Mouse (Mus musculus): ENCODE results near the gene Tectb. TPM values are rescaled to one million over a fixed set of nuclear protein-coding genes. Genes with fewer than 3 reads are reported as not detected.
A peak's percentile ranks its signal among the peaks of the same experiment; 100 is the strongest.

The Tectb gene
- polyA plus RNA-seq, 1 experiment from 2014 or later: not detected

DNA sequence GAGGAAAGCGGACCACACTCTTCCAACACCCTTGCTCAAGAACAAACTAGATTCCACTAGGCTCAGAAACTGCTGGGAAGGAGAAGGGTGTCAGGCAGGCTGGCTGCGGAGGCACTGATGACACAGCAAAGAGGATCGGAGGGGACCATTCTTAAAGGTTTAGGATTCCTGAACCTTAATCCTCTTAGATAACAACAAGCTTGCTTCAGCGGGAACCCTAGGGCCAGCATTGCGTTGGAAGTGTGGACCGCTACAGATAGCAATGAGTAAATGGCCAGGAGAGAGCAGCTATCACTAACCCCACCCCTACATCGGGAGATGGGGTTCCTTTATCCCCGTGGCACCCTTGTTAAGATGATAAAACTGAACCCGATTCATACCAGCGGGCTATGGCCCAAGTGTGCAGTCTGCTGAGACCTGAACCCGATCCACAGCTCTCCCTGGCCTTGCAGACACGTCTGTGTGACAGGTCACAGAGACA lies 38.2 kb downstream of the Tectb start:
- no peak overlapping the region for H3K27ac ChIP-seq (ENCODE audit: low read depth, low read length)
- no peaks in the 10 kb centered on the region for H3K36me3 ChIP-seq (ENCODE audit: control insufficient read depth, insufficient read depth)
- peak overlapping the region; percentile 18 for H3K9ac ChIP-seq (ENCODE audit: low read depth, low read length)
- 0 out of 2 replicates have a peak, but pooled peaks have one; percentile 19 for ATAC-seq
- WGBS: 23% methylated on average over 12 of the region's 12 CpGs
- H3K9me3 ChIP-seq (ENCODE audit: control insufficient read depth): no peaks in the 10 kb centered on the region
- H3K4me3 ChIP-seq (ENCODE audit: low read depth, low read length): peak overlapping the region; percentile 37
- H3K4me2 ChIP-seq (replicated peaks; ENCODE audit: low read depth): peak overlapping the region; percentile 73
- H3K27me3 ChIP-seq (replicated peaks; ENCODE audit: control insufficient read depth, insufficient read depth, low read length): no peaks in the 10 kb centered on the region
- H3K4me1 ChIP-seq (replicated peaks; ENCODE audit: control insufficient read depth, insufficient read depth, low read length): no peaks in the 10 kb centered on the region
- TF ChIP-seq CTCF (IDR thresholded peaks at IDR 0.05; ENCODE audit: low read depth): no peak

DNA sequence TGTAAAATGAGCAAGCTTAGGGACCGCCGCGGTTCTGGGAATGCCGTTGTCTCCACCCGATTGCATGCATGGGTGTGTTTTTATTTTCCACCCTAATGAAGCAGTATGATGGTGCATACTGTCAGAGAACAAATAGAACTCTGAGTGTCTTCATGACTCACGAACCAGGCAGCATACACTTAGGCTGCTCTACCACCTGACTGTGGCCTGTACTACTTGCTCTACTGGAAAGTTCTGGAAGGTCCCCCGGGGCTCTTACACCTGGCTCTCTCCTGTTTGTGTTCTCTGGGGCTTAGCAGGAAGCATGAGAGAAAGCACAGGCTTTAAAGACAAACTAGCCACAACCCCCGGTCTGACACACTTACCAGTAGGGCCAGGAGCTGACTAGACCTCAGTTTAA lies 38.8 kb downstream of the Tectb start:
- no peaks in the 10 kb centered on the region for H3K9me3 ChIP-seq (ENCODE audit: control insufficient read depth)
- 0 out of 2 replicates have a peak overlapping the region, but pooled peaks have one; percentile 18 for H3K9ac ChIP-seq (ENCODE audit: low read depth, low read length)
- H3K4me1 ChIP-seq (replicated peaks; ENCODE audit: control insufficient read depth, insufficient read depth, low read length): no peaks in the 10 kb centered on the region
- ATAC-seq: no peak
- WGBS: 68% methylated on average over 8 of the region's 8 CpGs
- no peak overlapping the region for H3K4me2 ChIP-seq (replicated peaks; ENCODE audit: low read depth)
- H3K27me3 ChIP-seq (replicated peaks; ENCODE audit: control insufficient read depth, insufficient read depth, low read length): no peaks in the 10 kb centered on the region
- H3K4me3 ChIP-seq (ENCODE audit: low read depth, low read length): no peak overlapping the region
- no peak overlapping the region for H3K27ac ChIP-seq (ENCODE audit: low read depth, low read length)
- TF ChIP-seq CTCF (IDR thresholded peaks at IDR 0.05; ENCODE audit: low read depth): no peak
- no peaks in the 10 kb centered on the region for H3K36me3 ChIP-seq (ENCODE audit: control insufficient read depth, insufficient read depth)

DNA sequence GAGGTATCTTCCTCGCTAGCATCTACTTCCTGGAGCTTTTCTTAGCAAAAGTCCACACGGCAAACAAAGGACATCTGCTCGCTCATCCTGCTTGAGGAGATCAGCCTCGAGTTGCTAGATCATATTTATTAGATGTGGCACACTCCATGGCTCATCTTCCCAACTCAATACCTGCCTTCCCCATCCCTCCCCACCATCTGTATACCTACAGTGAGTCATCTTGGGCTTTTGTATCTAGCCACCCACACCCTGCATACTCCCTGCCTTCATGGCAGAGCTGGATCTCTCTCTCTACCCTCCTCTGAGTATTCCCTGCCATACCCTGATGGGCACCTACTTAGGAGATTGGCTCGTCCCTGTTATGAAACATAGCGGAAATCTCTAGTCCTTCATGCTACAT lies 40.7 kb downstream of the Tectb start:
- Histone ChIP-seq H3K27me3 (replicated peaks; ENCODE audit: control insufficient read depth, insufficient read depth, low read length) (no peaks in the 10 kb centered on the region), H3K9ac (ENCODE audit: low read depth, low read length) (no peak overlapping the region), H3K27ac (ENCODE audit: low read depth, low read length) (no peak overlapping the region), H3K4me2 (replicated peaks; ENCODE audit: low read depth) (no peak overlapping the region), H3K4me3 (ENCODE audit: low read depth, low read length) (no peak overlapping the region), H3K9me3 (ENCODE audit: control insufficient read depth) (no peaks in the 10 kb centered on the region), H3K4me1 (replicated peaks; ENCODE audit: control insufficient read depth, insufficient read depth, low read length) (no peaks in the 10 kb centered on the region), H3K36me3 (ENCODE audit: control insufficient read depth, insufficient read depth) (no peaks in the 10 kb centered on the region)
- no peak for ATAC-seq
- 75% methylated on average over 6 of the region's 6 CpGs for WGBS
- no peak for TF ChIP-seq CTCF (IDR thresholded peaks at IDR 0.05; ENCODE audit: low read depth)

DNA sequence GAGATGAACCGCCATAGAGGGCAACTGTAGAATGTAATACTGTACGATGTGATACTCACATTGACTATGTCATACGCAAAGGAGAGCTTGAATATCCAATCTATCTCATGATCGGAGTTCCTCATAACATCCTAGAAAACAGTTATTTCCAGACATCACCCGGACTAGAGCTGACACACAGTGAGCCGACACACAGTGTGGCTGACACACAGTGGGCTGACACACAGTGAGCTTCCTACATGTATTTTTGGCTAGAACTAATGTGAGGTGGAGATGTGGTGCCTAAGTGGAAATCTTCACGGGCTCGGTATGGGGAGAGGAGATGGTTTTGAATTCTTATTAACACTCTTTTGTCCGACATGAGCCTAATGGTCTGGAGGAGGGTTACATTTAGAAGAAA lies 41.7 kb downstream of the Tectb start:
- no peaks in the 10 kb centered on the region for H3K27me3 ChIP-seq (replicated peaks; ENCODE audit: control insufficient read depth, insufficient read depth, low read length)
- no peak overlapping the region for H3K27ac ChIP-seq (ENCODE audit: low read depth, low read length)
- TF ChIP-seq CTCF (IDR thresholded peaks at IDR 0.05; ENCODE audit: low read depth): no peak
- no peaks in the 10 kb centered on the region for H3K36me3 ChIP-seq (ENCODE audit: control insufficient read depth, insufficient read depth)
- H3K4me1 ChIP-seq (replicated peaks; ENCODE audit: control insufficient read depth, insufficient read depth, low read length): no peaks in the 10 kb centered on the region
- WGBS: 91% methylated on average over 9 of the region's 9 CpGs
- no peak for ATAC-seq
- H3K4me2 ChIP-seq (replicated peaks; ENCODE audit: low read depth): no peak overlapping the region
- H3K4me3 ChIP-seq (ENCODE audit: low read depth, low read length): no peak overlapping the region
- no peaks in the 10 kb centered on the region for H3K9me3 ChIP-seq (ENCODE audit: control insufficient read depth)
- H3K9ac ChIP-seq (ENCODE audit: low read depth, low read length): no peak overlapping the region

DNA sequence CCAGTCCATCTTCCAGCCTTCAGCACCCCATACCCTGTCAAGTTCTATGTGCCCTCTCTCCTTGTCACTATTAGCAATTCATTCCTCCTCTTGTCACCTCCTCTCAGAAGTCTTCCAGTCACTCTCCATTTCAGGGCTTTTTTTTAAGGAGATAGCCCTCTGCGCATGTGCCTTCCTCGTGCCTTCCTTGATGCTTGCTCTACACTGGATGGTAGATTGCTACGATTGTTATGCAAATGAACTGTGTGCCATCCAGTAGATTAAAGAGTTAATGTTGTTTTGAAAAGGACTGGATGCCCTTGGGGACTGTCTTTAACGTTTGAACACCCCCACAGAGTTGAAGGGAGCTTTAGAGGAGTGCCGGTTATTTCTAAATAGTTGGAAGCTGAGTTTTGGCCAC lies 46.1 kb downstream of the Tectb start:
- H3K9me3 ChIP-seq (ENCODE audit: control insufficient read depth): no peaks in the 10 kb centered on the region
- H3K4me2 ChIP-seq (replicated peaks; ENCODE audit: low read depth): no peak overlapping the region
- no peak for TF ChIP-seq CTCF (IDR thresholded peaks at IDR 0.05; ENCODE audit: low read depth)
- no peak overlapping the region for H3K9ac ChIP-seq (ENCODE audit: low read depth, low read length)
- H3K36me3 ChIP-seq (ENCODE audit: control insufficient read depth, insufficient read depth): no peaks in the 10 kb centered on the region
- 79% methylated on average over 5 of the region's 5 CpGs for WGBS
- no peaks in the 10 kb centered on the region for H3K4me1 ChIP-seq (replicated peaks; ENCODE audit: control insufficient read depth, insufficient read depth, low read length)
- H3K4me3 ChIP-seq (ENCODE audit: low read depth, low read length): no peak overlapping the region
- no peak for ATAC-seq
- no peaks in the 10 kb centered on the region for H3K27me3 ChIP-seq (replicated peaks; ENCODE audit: control insufficient read depth, insufficient read depth, low read length)
- H3K27ac ChIP-seq (ENCODE audit: low read depth, low read length): no peak overlapping the region

DNA sequence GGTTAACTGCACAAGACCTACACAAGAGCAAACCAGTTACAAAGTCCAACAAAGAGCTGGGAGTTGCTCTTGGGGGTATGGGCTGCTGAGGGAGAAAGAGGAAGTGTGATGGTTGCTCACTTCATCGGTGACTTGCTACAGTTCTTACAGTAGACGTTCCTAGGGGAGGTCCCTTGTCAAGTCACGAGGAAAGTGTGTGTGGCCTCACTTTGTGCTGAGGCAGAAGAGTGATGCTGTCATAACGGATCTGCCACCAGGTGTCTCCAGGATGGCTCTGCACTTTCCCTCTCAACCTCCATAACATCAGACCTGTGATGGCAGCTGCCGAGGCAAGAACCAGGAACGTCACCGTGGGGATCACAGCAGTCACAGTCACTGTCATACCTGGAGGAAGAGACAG lies 46.6 kb downstream of the Tectb start:
- TF ChIP-seq CTCF (IDR thresholded peaks at IDR 0.05; ENCODE audit: low read depth): peak; percentile 53
- no peak for ATAC-seq
- H3K27me3 ChIP-seq (replicated peaks; ENCODE audit: control insufficient read depth, insufficient read depth, low read length): no peaks in the 10 kb centered on the region
- no peak overlapping the region for H3K27ac ChIP-seq (ENCODE audit: low read depth, low read length)
- H3K36me3 ChIP-seq (ENCODE audit: control insufficient read depth, insufficient read depth): no peaks in the 10 kb centered on the region
- no peak overlapping the region for H3K4me3 ChIP-seq (ENCODE audit: low read depth, low read length)
- H3K9me3 ChIP-seq (ENCODE audit: control insufficient read depth): no peaks in the 10 kb centered on the region
- H3K4me1 ChIP-seq (replicated peaks; ENCODE audit: control insufficient read depth, insufficient read depth, low read length): no peaks in the 10 kb centered on the region
- no peak overlapping the region for H3K4me2 ChIP-seq (replicated peaks; ENCODE audit: low read depth)
- WGBS: 80% methylated on average over 7 of the region's 7 CpGs
- no peak overlapping the region for H3K9ac ChIP-seq (ENCODE audit: low read depth, low read length)

DNA sequence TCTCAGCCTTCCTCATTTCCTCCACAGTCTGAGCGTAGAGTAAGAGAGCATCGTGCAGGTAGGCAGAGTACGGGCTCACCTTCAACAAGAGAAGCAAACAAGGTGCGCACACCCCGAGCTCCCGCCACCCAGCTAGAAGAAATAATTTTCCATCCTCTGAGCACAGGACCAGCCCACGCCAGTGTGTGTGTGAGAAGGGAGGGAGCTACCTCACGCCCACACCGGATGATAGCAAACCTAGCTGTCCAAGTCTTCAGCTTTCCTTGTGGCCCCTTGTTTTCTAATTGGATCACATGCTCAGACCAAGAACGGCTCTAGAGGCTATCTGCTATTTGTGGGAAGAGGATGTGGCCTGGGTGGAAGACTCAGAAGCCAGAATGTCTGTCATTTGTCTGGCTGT lies 50.5 kb downstream of the Tectb start:
- no peaks in the 10 kb centered on the region for H3K4me1 ChIP-seq (replicated peaks; ENCODE audit: control insufficient read depth, insufficient read depth, low read length)
- H3K9me3 ChIP-seq (ENCODE audit: control insufficient read depth): no peaks in the 10 kb centered on the region
- H3K4me3 ChIP-seq (ENCODE audit: low read depth, low read length): no peak overlapping the region
- no peak overlapping the region for H3K9ac ChIP-seq (ENCODE audit: low read depth, low read length)
- H3K36me3 ChIP-seq (ENCODE audit: control insufficient read depth, insufficient read depth): no peaks in the 10 kb centered on the region
- H3K4me2 ChIP-seq (replicated peaks; ENCODE audit: low read depth): no peak overlapping the region
- H3K27me3 ChIP-seq (replicated peaks; ENCODE audit: control insufficient read depth, insufficient read depth, low read length): no peaks in the 10 kb centered on the region
- H3K27ac ChIP-seq (ENCODE audit: low read depth, low read length): peak overlapping the region; percentile 66
- no peak for ATAC-seq
- no peak for TF ChIP-seq CTCF (IDR thresholded peaks at IDR 0.05; ENCODE audit: low read depth)
- 60% methylated on average over 10 of the region's 10 CpGs for WGBS

All from intestine, postnatal 0 days (tissue).